Mouse (Mus musculus): ENCODE measurements around the gene Vps29. TPM values are rescaled to one million over a fixed set of nuclear protein-coding genes. Genes with fewer than 3 reads are reported as not detected.

Gene Vps29
- polyA plus RNA-seq, 1 experiment, result 139 TPM

GRCm38 (mm10) chr5:122323523-122323922, 30.6 kb upstream of the Vps29 start:
- TF ChIP-seq POLR2A (IDR thresholded peaks at IDR 0.05; ENCODE audit: insufficient read length, low read depth) (no peak), SRF (IDR thresholded peaks at IDR 0.05; ENCODE audit: control insufficient read depth, insufficient read length, low read depth) (no peak), CEBPB (IDR thresholded peaks at IDR 0.05; ENCODE audit: insufficient read depth, poor library complexity, severe bottlenecking) (no peak), REST (IDR thresholded peaks at IDR 0.05; ENCODE audit: insufficient read depth, insufficient read length) (no peak), MAX (IDR thresholded peaks at IDR 0.05; ENCODE audit: low read depth) (no peak), USF1 (IDR thresholded peaks at IDR 0.05; ENCODE audit: low read depth) (no peak), POLR2AphosphoS2 (IDR thresholded peaks at IDR 0.05; ENCODE audit: insufficient read length, low read depth) (no peak), MYOG (IDR thresholded peaks at IDR 0.05; ENCODE audit: control insufficient read depth in 1 of 3, insufficient read depth in 1 of 3, insufficient read length in 2 of 3, low read depth in 2 of 3) (no peak), TCF12 (IDR thresholded peaks at IDR 0.05; ENCODE audit: insufficient read depth, poor library complexity, severe bottlenecking) (no peak), TCF3 (IDR thresholded peaks at IDR 0.05; ENCODE audit: insufficient read length, low read depth) (no peak), MYOD1 (IDR thresholded peaks at IDR 0.05; ENCODE audit: control insufficient read depth in 1 of 3, insufficient read length in 2 of 3, low read depth in 2 of 3) (no peak), E2F4 (IDR thresholded peaks at IDR 0.05; ENCODE audit: insufficient read depth) (no peak)
- Histone ChIP-seq H3K79me2 (ENCODE audit: control insufficient read depth, insufficient read depth) (no peaks in the 10 kb centered on the region), H3K27me3 (ENCODE audit: control insufficient read depth, insufficient read depth, insufficient read length) (no peaks in the 10 kb centered on the region), H3K4me2 (ENCODE audit: low read depth) (no peak overlapping the region), H3K36me3 (ENCODE audit: control insufficient read depth, insufficient read depth) (no peaks in the 10 kb centered on the region), H3ac (ENCODE audit: control insufficient read depth, insufficient read length) (no peak overlapping the region), H3K4me3 (no peak overlapping the region)

GRCm38 (mm10) chr5:122324608-122325431, 29.3 kb upstream of the Vps29 start:
- Histone ChIP-seq H3K36me3 (ENCODE audit: control insufficient read depth, insufficient read depth) (no peaks in the 10 kb centered on the region), H3ac (ENCODE audit: control insufficient read depth, insufficient read length) (no peak overlapping the region), H3K27me3 (ENCODE audit: control insufficient read depth, insufficient read depth, insufficient read length) (no peaks in the 10 kb centered on the region), H3K4me3 (no peak overlapping the region), H3K79me2 (ENCODE audit: control insufficient read depth, insufficient read depth) (no peaks in the 10 kb centered on the region), H3K4me2 (ENCODE audit: low read depth) (peak overlapping the region; percentile 20)
- TF ChIP-seq MYOD1 (IDR thresholded peaks at IDR 0.05; ENCODE audit: control insufficient read depth in 1 of 3, insufficient read length in 2 of 3, low read depth in 2 of 3), result no peak
- no peak for TF ChIP-seq MAX (IDR thresholded peaks at IDR 0.05; ENCODE audit: low read depth)
- TF ChIP-seq POLR2A (IDR thresholded peaks at IDR 0.05; ENCODE audit: insufficient read length, low read depth), result no peak
- no peak for TF ChIP-seq MYOG (IDR thresholded peaks at IDR 0.05; ENCODE audit: control insufficient read depth in 1 of 3, insufficient read depth in 1 of 3, insufficient read length in 2 of 3, low read depth in 2 of 3)
- TF ChIP-seq E2F4 (IDR thresholded peaks at IDR 0.05; ENCODE audit: insufficient read depth), result no peak
- no peak for TF ChIP-seq TCF3 (IDR thresholded peaks at IDR 0.05; ENCODE audit: insufficient read length, low read depth)
- TF ChIP-seq REST (IDR thresholded peaks at IDR 0.05; ENCODE audit: insufficient read depth, insufficient read length), result no peak
- TF ChIP-seq CEBPB (IDR thresholded peaks at IDR 0.05; ENCODE audit: insufficient read depth, poor library complexity, severe bottlenecking), result no peak
- TF ChIP-seq SRF (IDR thresholded peaks at IDR 0.05; ENCODE audit: control insufficient read depth, insufficient read length, low read depth), result no peak
- no peak for TF ChIP-seq USF1 (IDR thresholded peaks at IDR 0.05; ENCODE audit: low read depth)

GRCm38 (mm10) chr5:122325477-122325876, 28.7 kb upstream of the Vps29 start:
- no peak overlapping the region for H3ac ChIP-seq (ENCODE audit: control insufficient read depth, insufficient read length)
- no peaks in the 10 kb centered on the region for H3K27me3 ChIP-seq (ENCODE audit: control insufficient read depth, insufficient read depth, insufficient read length)
- no peaks in the 10 kb centered on the region for H3K79me2 ChIP-seq (ENCODE audit: control insufficient read depth, insufficient read depth)
- no peak for TF ChIP-seq TCF3 (IDR thresholded peaks at IDR 0.05; ENCODE audit: insufficient read length, low read depth)
- no peak for TF ChIP-seq POLR2AphosphoS2 (IDR thresholded peaks at IDR 0.05; ENCODE audit: insufficient read length, low read depth)
- no peak for TF ChIP-seq TCF12 (IDR thresholded peaks at IDR 0.05; ENCODE audit: insufficient read depth, poor library complexity, severe bottlenecking)
- TF ChIP-seq POLR2A (IDR thresholded peaks at IDR 0.05; ENCODE audit: insufficient read length, low read depth), result no peak
- TF ChIP-seq SRF (IDR thresholded peaks at IDR 0.05; ENCODE audit: control insufficient read depth, insufficient read length, low read depth), result no peak
- TF ChIP-seq CEBPB (IDR thresholded peaks at IDR 0.05; ENCODE audit: insufficient read depth, poor library complexity, severe bottlenecking), result no peak
- TF ChIP-seq MYOD1 (IDR thresholded peaks at IDR 0.05; ENCODE audit: control insufficient read depth in 1 of 3, insufficient read length in 2 of 3, low read depth in 2 of 3), result no peak
- TF ChIP-seq USF1 (IDR thresholded peaks at IDR 0.05; ENCODE audit: low read depth), result no peak
- no peak for TF ChIP-seq MAX (IDR thresholded peaks at IDR 0.05; ENCODE audit: low read depth)
- TF ChIP-seq MYOG (IDR thresholded peaks at IDR 0.05; ENCODE audit: control insufficient read depth in 1 of 3, insufficient read depth in 1 of 3, insufficient read length in 2 of 3, low read depth in 2 of 3), result no peak
- no peak for TF ChIP-seq REST (IDR thresholded peaks at IDR 0.05; ENCODE audit: insufficient read depth, insufficient read length)
- no peak for TF ChIP-seq E2F4 (IDR thresholded peaks at IDR 0.05; ENCODE audit: insufficient read depth)
- no peak overlapping the region for H3K4me3 ChIP-seq
- H3K4me2 ChIP-seq (ENCODE audit: low read depth), result peak overlapping the region; percentile 20
- H3K36me3 ChIP-seq (ENCODE audit: control insufficient read depth, insufficient read depth), result no peaks in the 10 kb centered on the region

GRCm38 (mm10) chr5:122327283-122327682, 26.9 kb upstream of the Vps29 start:
- Histone ChIP-seq H3K79me2 (ENCODE audit: control insufficient read depth, insufficient read depth) (no peaks in the 10 kb centered on the region), H3K4me2 (ENCODE audit: low read depth) (no peak overlapping the region), H3ac (ENCODE audit: control insufficient read depth, insufficient read length) (no peak overlapping the region), H3K4me3 (no peak overlapping the region), H3K27me3 (ENCODE audit: control insufficient read depth, insufficient read depth, insufficient read length) (no peaks in the 10 kb centered on the region), H3K36me3 (ENCODE audit: control insufficient read depth, insufficient read depth) (no peaks in the 10 kb centered on the region)
- TF ChIP-seq CEBPB (IDR thresholded peaks at IDR 0.05; ENCODE audit: insufficient read depth, poor library complexity, severe bottlenecking), result no peak
- TF ChIP-seq TCF12 (IDR thresholded peaks at IDR 0.05; ENCODE audit: insufficient read depth, poor library complexity, severe bottlenecking), result no peak
- TF ChIP-seq TCF3 (IDR thresholded peaks at IDR 0.05; ENCODE audit: insufficient read length, low read depth), result no peak
- no peak for TF ChIP-seq POLR2AphosphoS2 (IDR thresholded peaks at IDR 0.05; ENCODE audit: insufficient read length, low read depth)
- TF ChIP-seq POLR2A (IDR thresholded peaks at IDR 0.05; ENCODE audit: insufficient read length, low read depth), result no peak
- TF ChIP-seq REST (IDR thresholded peaks at IDR 0.05; ENCODE audit: insufficient read depth, insufficient read length), result no peak
- no peak for TF ChIP-seq E2F4 (IDR thresholded peaks at IDR 0.05; ENCODE audit: insufficient read depth)
- no peak for TF ChIP-seq SRF (IDR thresholded peaks at IDR 0.05; ENCODE audit: control insufficient read depth, insufficient read length, low read depth)
- TF ChIP-seq USF1 (IDR thresholded peaks at IDR 0.05; ENCODE audit: low read depth), result no peak
- TF ChIP-seq MAX (IDR thresholded peaks at IDR 0.05; ENCODE audit: low read depth), result no peak
- TF ChIP-seq MYOG (IDR thresholded peaks at IDR 0.05; ENCODE audit: control insufficient read depth in 1 of 3, insufficient read depth in 1 of 3, insufficient read length in 2 of 3, low read depth in 2 of 3), result no peak
